Mouse (Mus musculus) small intestine, adult 2 months (tissue): Measurements from ENCODE around the gene Hjurp.

Experiments
- CTCF ChIP-seq: fragments of 200-500 bp; IDR thresholded peaks from 2 replicates; pipeline ENCODE4 v1.5.1; 2012; ENCODE audit warnings: low read depth, mild to moderate bottlenecking, control low read depth, inconsistent platforms, low read length, moderate library complexity, mixed read lengths; ENCODE audit not compliant: insufficient replicate concordance, insufficient read length; ENCODE audit errors: extremely low read depth
- POLR2A ChIP-seq: fragments of 200-500 bp; IDR thresholded peaks from 2 replicates; pipeline ENCODE4 v1.6.1; 2012; ENCODE audit warnings: low read depth, mild to moderate bottlenecking, control low read depth, inconsistent platforms, low read length, moderate library complexity

DNA sequence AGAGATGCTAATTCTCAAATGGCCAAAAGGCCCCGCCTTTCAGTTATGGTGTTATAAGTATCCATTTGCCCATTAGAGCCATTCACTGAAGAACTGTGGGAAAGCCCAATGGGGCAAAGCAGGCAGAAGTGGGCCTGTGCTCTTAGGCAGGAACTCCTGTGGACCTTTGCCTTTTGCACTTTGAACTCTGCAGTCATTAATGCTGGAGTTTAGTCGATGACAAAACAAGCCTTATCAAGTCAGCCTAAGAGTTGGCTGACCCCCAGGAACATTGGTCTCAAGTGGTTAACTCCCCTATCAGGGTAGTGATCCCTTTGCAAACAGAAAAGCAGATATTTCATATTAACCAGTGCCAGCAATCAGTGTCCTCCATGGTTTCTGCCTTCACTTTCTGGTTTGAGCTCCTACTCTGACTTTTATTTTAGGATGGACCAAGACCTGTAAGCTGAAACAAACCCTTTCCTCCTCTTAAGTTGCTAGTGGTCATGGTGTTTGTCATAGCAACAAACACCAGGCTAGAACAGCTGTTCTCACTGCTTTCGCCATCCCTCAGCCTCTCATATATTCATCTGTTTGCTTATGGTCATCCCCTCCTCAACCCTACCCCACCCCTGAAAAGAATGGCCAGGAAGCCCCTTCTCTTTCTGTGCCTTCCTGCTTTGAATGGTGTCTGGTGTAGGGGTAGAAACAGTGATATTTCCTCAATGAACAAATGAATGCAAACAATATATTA, 10.8 kb upstream of the Hjurp start:
- TF ChIP-seq CTCF: no peak
- no peak for TF ChIP-seq POLR2A
